8 mouse cellular contexts compared by ENCODE assay signal in the genomic region with DNA sequence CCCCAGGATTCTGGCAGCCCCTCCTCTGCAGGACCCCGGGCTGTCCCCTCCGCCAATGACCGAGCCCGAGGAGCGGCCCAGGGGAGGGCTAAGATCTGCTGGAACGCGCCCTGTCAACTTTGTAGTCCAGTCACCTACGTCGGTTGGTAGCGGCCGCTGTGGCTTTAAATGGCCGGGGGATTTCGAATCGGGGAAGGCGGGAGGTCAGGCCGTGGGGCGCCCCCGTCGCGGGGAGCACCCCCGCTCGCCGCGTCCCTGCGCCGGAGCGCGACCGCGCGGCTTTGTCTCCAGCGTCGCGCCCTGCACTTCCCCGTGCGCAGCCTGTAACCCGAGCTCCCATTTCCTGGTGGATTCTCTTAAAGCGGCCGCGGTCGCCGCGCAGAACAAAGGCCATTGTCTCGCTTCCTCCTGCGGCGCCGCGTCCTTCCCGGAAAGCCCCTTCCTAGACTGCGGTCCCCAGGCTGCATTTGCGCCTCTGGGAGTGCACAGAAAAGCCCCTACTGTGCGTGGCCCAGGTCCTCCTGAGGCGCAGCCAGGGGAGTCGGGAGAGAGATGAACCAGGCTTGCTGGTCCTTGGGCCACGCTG. TPM values are rescaled to one million over a fixed set of nuclear protein-coding genes. Genes with fewer than 3 reads are reported as not detected.
DNase-seq lines count a peak whose midpoint lies in the region; ATAC-seq lines count a peak whose summit lies in the region.

No protein-coding gene starts in this region.

- peak; percentile 95 for ATAC-seq in hindbrain, embryonic 13.5 days (ENCODE audit: low FRiP score)

- peak overlapping the region; percentile 99 for H3K9ac ChIP-seq in hindbrain, embryonic 13.5 days

- H3K27me3 ChIP-seq in hindbrain, embryonic 13.5 days: no peaks in the 10 kb centered on the region

- peak overlapping the region; percentile 100 for H3K27ac ChIP-seq in hindbrain, embryonic 13.5 days

- under 1% methylated on average over 55 of the region's 55 CpGs for WGBS in hindbrain, embryonic 13.5 days

- H3K36me3 ChIP-seq in hindbrain, embryonic 13.5 days: no peaks in the 10 kb centered on the region

- peak overlapping the region; percentile 73 for H3K4me2 ChIP-seq in hindbrain, embryonic 13.5 days

- peak; percentile 82 for DNase-seq in NIH3T3 (ENCODE audit: low read depth)
- peak; percentile 80 for DNase-seq in cerebellum, adult 9-10 months
- peak; percentile 73 to 78 for DNase-seq in frontal cortex, postnatal 14 days (ENCODE audit: low spot score in 2 of 2)
- peak; percentile 61 to 79 for DNase-seq in left cerebral cortex, adult 18-20 months (ENCODE audit: low spot score in 2 of 2)
- DNase-seq in lung, postnatal 4 days: peak; percentile 87 to 93
- DNase-seq in retina, postnatal 7 days (ENCODE audit: low read depth, low spot score): peak; percentile 81
- DNase-seq in urinary bladder, adult 2 months (ENCODE audit: low spot score): peak; percentile 79

- peaks cover 46% of the 10 kb centered on the region for H3K4me1 ChIP-seq in hindbrain, embryonic 13.5 days (replicated peaks)

- peak overlapping the region; percentile 81 for H3K4me3 ChIP-seq in hindbrain, embryonic 13.5 days

- no peaks in the 10 kb centered on the region for H3K9me3 ChIP-seq in hindbrain, embryonic 13.5 days

RNA-seq across cellular contexts. Expression of a gene that starts 0.5 kb away (rescaled TPM):
- polyA plus RNA-seq in hindbrain, embryonic 13.5 days (2015; fragmentation: Nextera tagmentation; extraction: Ambion mirVana): 5.9 and 6.4 TPM in 2 replicates
- 10 to 100 TPM; 15.3 to 18.6 TPM for total RNA-seq in left cerebral cortex, adult 18-20 months (2021)
- 29.9 and 31.5 TPM in 2 replicates for polyA plus RNA-seq in urinary bladder, adult 2 months (2012; rRNA removed)

Comparison
In these comparisons a context has a peak if more than half of its experiments do, and no peak if none do; other contexts are left out.
1. Peak in every context shown above with its lines: DNase-seq, ATAC-seq, H3K4me3 ChIP-seq and H3K27ac ChIP-seq.